Mouse (Mus musculus): ENCODE data around the gene Gucy1a1.
A peak's percentile ranks its signal among the peaks of the same experiment; 100 is the strongest.

Gucy1a1 gene

GRCm38 (mm10) chr3:82074201-82074851, 71.3 kb downstream of the Gucy1a1 start, which contains the start of gene Gucy1b1:
Gene Gucy1b1, minus strand, starts transcription at chr3:82074689.
- peak; percentile 92 for DNase-seq

GRCm38 (mm10) chr3:82073741-82074181, 71.8 kb downstream of the Gucy1a1 start:
- peak; percentile 78 for DNase-seq

GRCm38 (mm10) chr3:82067830-82068229, 77.8 kb downstream of the Gucy1a1 start:
- DNase-seq = no peak

- DNase-seq = no peak
These were observed 84.0 kb downstream of the Gucy1a1 start for GRCm38 (mm10) chr3:82061402-82062180.

- no peak for DNase-seq
These were observed 88.4 kb downstream of the Gucy1a1 start for GRCm38 (mm10) chr3:82057201-82057600.

- DNase-seq = no peak
These were observed 91.2 kb downstream of the Gucy1a1 start for GRCm38 (mm10) chr3:82054283-82054974.

GRCm38 (mm10) chr3:82052029-82052428, 93.6 kb downstream of the Gucy1a1 start:
- DNase-seq = no peak

- DNase-seq = no peak
These were observed 94.1 kb downstream of the Gucy1a1 start for GRCm38 (mm10) chr3:82051468-82051867.

GRCm38 (mm10) chr3:82048681-82049080, 96.9 kb downstream of the Gucy1a1 start:
- DNase-seq = no peak

- no peak for DNase-seq
These were observed 97.5 kb downstream of the Gucy1a1 start for GRCm38 (mm10) chr3:82048078-82048477.

- no peak for DNase-seq
These were observed 98.4 kb downstream of the Gucy1a1 start for GRCm38 (mm10) chr3:82047100-82047753.

- no peak for DNase-seq
These were observed 99.5 kb downstream of the Gucy1a1 start for GRCm38 (mm10) chr3:82046087-82046486.

- no peak for DNase-seq
These were observed 100.7 kb downstream of the Gucy1a1 start for GRCm38 (mm10) chr3:82044902-82045301.

GRCm38 (mm10) chr3:82043676-82044075, 101.9 kb downstream of the Gucy1a1 start:
- DNase-seq = no peak
